Mouse (Mus musculus): ENCODE results near the gene Morf4l1.

The Morf4l1 gene

GRCm38 (mm10) chr9:90114567-90115307 lies at the start of gene Morf4l1:
TSS of gene Morf4l1 (minus strand) at chr9:90114774.
- DNase-seq (ENCODE audit: low spot score), result peak; percentile 90

DNA sequence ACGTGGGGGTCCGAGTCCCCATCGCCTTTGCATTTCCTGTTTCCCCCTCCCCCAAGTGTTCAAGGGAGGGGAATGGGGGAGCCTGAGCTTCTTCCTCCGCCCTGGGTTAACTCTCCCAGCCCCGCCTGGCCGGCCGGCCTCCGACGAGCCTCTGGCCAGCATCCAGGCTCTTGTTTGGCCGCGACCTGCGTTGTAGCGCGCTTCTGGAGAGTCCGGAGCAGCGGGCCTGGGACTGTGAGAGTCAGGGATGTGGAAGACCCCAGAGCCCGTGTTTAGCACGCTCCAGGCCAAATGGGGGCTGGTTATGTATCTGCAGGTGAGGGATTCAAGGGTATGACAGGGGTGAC lies 49.1 kb upstream of the Morf4l1 start:
- DNase-seq (ENCODE audit: low spot score), result peak; percentile 33

- no peak for DNase-seq (ENCODE audit: low spot score)
Observed at GRCm38 (mm10) chr9:90162926-90163748, 48.6 kb upstream of the Morf4l1 start, which contains the start of gene Adamts7. TSS of gene Adamts7 (plus strand) at chr9:90163069.

DNA sequence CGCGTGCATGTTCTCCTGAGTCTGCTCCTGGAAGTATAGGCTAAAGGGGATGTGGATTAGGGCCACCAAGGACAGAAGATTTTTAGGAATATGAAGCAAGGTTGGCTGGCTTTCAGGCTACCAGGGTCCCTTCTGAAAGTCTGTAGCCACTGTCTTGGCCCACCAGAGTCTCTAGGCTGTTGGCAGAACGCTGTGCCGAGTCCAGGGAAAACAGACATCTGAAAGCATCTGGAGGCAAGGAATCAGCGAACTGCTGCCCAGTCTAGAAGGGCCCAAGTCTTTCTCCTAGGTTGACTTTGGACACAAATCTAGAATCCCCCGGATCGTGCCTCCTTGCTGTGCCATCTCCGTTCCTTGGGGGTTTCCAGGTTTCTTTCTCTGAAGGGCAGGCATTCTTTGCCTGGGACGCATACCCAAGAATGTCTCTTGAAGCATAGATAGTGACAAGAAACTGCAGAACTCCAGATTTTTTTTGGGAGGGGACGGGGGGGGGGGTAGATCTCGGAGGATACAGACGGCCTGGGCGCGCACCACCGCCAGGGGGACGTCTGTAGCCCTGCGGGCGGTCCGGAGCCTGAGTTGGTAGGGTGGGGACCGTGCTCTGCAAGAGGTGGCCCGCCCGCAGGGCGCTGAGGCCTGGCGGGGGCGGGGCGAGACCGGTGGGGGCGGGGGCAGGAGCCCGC lies 47.8 kb upstream of the Morf4l1 start:
- peak; percentile 56 for DNase-seq (ENCODE audit: low spot score)

GRCm38 (mm10) chr9:90146869-90147268 lies 32.3 kb upstream of the Morf4l1 start:
- DNase-seq (ENCODE audit: low spot score), result no peak

- DNase-seq (ENCODE audit: low spot score), result no peak
Observed at GRCm38 (mm10) chr9:90145788-90146187, 31.2 kb upstream of the Morf4l1 start.

GRCm38 (mm10) chr9:90136678-90136965 lies 22.0 kb upstream of the Morf4l1 start:
- DNase-seq (ENCODE audit: low spot score), result no peak

DNA sequence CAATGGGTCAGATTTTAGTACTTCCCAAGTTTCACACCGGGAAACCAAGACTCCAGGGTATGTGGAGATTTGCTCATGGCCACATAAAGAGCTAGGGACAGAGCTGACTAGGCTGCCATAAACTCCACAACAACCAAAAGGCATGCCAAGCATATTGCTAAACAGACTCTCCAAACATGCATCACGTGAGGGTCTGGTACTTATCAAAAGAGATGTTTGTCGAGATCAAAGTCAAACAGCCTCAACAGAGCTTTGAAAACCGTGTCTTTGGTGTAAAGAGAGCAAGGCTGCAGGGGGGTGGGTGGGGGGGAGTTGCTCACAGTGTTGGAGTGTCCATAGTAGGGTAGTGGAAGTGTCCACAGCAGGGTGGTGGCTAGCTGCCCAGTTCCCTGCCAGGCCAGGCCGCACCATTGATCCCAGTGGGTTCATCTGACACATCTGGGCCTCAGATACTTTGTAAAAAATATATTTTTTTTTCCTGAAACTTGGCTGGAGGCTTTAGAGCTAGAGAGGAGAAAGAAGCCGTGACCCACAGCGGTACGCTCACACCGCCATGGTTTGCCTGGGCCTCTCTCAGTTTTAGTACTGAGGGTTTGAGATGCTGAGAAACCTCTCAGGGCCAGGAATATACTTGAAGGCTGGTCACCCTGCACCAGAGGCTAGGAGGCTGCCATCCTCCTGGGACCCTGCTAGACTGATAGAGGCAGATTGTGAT lies 21.5 kb upstream of the Morf4l1 start:
- no peak for DNase-seq (ENCODE audit: low spot score)

DNA sequence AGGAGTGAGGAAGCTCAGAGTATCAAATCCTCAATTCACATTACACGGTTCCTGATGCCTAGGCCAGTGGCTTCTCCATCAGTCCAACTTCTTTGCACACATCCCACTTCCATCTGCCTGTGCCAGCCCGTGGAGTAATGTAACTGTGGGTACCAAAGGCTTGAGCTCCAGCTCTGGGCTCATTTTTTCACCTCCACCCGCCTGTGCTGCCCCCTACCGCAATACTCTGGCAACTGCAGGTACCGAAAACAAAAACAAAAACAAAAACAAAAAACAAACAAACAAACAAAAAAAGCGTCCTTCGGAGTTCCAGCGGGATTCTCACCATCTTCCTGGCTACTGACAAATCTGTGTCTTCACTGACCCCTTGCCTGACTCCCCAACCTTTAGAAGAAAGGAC lies 20.9 kb upstream of the Morf4l1 start:
- no peak for DNase-seq (ENCODE audit: low spot score)

DNA sequence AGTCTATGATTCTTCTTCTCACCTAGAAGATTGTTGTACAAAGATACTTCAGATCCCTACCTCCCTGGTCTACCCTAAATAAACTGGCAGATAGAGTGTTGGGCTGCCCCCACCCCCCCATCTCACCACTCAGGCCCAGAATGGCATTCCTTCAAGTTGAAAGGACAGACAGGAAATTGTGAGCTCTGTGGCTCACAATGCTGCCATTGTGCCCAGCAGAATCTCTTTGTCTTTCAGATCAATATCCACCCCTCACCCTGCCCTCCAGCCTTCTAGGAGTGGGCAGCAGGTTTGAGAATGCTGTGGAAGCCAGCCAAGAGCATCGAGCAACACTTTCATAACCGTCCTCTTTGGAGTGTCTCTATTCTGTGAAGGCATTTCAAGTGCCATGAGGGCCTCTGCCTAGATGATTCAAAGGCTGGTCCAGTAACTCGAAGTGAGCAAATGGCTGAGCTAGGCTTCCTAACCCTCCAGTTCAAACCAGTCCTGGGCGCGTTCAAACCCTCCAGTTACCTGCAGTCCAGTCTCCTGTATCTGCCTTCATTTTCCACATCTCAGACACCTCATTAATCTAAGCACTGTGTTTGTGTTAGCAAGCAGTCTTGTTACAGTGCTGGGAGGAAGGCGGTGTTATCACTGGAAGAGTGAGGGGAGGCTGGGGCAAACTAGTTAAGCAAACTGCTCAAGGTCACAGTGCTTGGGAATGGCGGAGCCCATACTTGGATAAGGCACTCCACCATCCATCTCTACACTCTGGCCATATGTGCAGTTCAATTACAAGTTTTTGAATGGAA lies 19.2 kb upstream of the Morf4l1 start:
- DNase-seq (ENCODE audit: low spot score), result no peak

DNA sequence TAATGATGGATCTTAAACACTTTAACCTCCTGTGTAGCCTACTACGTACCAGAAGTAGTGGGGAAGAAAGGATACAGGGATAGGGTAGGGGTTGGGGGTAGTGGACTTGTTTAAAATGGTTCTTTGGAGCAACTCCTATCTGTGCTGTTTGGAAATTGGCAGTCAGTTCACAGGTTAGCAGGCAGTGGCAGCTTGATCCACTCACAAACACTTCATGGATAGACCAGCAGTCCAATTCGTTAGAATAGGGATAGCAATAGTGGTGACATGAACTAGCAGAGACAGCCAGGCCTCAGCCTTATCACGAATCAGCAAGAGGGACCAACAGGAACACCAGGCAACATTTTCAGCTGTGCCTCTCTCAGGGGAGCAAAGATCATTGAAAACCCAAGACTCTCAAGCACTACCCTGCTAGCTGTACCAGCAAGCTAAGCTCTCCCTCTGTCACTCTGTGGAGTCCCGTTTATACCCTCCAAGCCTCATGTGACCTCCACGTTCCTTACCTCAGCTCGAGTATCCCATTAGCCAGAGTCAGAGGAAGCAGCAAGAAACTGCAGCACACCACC lies 14.1 kb upstream of the Morf4l1 start:
- no peak for DNase-seq (ENCODE audit: low spot score)

GRCm38 (mm10) chr9:90127146-90127545 lies 12.6 kb upstream of the Morf4l1 start:
- no peak for DNase-seq (ENCODE audit: low spot score)

DNA sequence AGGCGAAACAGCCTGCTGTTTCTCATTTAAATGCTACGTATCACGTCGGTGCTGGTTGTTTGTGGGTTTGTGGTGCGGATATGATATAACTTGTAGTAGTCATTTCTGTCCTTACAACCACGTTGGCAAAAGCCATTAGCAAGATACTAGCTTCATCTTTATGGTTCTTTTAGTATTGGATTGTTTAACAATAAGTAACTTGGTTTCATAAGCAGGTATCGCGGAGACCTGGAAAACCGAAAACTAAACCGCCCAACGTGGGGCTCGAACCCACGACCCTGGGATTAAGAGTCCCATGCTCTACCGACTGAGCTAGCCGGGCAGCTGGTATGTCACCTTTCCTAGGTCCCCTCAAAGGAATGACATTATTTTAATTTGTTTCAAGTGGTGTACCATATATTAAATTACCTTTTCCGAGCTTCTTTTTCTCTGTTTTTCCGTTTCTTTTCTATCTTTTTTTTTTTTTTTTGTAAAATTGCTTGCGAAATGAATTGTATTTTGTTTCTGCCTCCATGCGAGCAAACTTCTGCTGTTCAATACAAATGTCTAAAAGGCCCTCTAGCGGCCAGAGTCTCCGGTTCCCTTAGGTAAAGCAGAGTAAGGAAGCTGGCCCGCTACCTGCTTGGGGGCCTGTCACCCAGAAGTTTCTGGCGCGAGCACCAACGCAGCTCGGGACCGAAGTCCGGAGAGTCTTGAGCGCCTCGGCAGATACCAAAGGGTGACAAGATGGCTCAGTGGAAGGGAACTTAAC lies 11.9 kb upstream of the Morf4l1 start:
- peak; percentile 55 for DNase-seq (ENCODE audit: low spot score)

DNA sequence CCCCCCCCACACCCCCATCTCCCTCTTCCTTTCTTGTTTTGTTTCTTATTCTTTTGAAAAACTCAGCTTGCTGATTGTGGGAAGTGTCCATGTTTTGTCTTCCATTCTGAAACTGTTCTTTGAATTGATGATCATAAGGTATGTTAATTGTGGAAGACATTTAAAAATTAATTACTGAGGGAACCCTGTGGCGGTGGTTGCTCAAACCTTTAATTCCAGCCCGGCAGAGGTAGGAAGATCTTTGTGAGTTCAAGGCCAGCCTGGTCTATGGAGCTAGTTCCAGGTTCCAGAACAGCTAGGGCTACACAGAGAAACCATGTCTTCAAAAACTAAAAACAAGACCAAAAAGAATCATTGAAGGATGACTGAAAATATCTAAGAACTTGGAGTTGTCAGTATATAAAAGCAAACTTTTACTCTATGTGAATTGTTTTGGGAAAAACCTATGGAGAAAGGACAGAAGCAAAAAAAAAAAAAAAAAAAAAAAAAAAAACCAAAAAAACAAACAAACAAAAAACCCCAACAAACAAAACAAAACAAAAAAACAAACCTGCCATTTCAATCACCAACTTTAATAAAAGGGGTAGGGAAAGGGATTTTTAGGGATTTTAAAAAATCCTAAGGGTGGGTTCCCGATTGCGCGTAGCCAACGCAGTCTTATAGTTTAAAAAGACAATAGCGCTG lies 11.0 kb upstream of the Morf4l1 start:
- no peak for DNase-seq (ENCODE audit: low spot score)

GRCm38 (mm10) chr9:90124873-90125245 lies 10.3 kb upstream of the Morf4l1 start:
- DNase-seq (ENCODE audit: low spot score), result no peak

DNA sequence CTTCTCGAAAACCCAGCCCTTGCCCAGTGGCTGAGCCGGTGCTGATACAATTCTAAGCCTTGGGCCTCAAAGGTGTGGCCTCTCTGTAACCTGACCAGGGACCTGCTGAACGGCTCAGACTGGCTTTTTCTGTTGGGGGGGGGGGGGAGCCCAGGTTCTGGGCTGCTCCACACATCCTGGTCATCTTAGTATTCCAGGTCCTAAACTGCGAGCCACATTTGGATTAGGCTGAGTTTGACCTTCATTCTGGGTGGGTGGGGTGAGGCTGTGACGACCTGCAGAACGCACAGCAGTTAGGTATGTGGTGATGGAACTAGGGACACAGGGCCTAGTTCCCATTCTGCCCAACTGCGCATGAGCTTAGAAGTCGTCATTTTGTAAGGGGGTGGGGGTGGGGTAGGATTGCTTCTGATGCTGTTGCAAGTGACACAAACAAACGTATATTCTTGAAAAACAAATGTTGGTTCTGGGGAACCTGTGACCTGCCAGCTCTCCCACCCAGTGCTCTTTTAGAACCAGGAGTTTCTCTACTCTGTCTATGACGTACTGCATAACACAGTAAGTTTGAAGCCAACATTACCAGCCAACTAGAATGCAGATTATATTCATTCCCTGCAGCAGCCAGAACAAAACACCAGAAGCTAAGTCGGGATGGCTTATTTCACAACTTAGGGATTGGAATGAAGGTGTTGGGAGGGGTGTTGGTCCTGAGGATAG lies 9.7 kb upstream of the Morf4l1 start:
- DNase-seq (ENCODE audit: low spot score), result peak; percentile 14

DNA sequence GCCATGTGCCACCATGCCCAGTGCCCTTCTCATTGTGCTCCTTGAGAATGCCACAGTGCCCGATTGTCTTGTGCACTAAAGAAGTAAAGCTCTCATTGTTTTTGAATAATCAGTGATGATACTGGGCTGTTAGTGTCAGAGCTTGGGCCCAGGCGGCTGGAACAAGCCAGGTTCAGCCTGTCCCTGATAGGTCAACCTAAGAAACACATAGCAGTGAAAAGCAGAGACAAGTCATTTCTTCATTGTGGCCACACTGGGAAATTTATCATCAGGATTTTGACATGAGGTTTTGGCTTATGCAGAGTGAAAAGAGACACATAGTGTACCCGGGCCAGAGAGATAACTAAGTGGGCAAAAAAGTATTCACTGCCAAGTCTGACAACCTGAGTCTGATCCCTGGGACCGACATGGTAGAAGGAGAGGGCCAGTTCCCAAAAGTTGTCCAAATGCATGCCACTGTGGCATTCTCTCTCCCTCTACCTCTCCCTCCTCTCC lies 7.7 kb upstream of the Morf4l1 start:
- DNase-seq (ENCODE audit: low spot score), result no peak

DNA sequence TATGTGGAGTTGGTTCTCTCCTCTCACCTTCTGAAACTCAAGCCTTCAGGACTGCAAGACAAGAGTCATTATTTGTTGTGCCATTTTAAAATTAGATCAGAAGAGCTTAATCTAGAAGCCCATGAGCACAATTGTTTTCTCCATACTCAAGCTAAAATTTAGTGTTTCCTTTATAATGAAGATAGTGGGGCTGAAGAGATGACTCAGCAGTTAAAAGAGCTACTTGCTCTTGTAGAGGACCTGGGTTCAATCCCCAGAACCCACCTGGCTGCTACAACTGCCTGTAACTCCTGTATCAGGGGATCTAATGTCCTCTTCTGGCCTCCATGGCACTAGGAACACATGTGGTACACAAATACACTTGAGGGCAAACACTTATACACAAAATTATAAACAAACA lies 2.7 kb upstream of the Morf4l1 start:
- no peak for DNase-seq (ENCODE audit: low spot score)

DNA sequence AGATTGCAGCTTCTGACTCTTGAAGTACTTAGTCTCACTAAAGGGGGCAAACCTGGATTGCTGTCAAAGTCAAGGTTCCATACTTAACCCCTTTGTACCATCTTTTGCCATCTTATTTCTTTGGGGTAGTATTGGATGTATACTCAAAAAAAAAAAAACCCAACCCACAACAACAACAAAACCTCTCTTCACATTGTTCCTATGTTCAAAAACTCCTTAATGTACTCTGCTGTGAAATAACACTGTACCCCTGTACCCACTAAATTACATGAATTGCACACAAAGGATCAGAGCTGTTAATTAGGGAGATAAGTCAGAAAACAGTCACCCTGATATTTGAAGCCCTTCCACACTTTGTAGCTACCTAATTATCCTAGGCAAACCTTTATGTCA lies 730 bp upstream of the Morf4l1 start:
- no peak for DNase-seq (ENCODE audit: low spot score)
